8 mouse cellular contexts compared by ENCODE assay signal in the genomic region with DNA sequence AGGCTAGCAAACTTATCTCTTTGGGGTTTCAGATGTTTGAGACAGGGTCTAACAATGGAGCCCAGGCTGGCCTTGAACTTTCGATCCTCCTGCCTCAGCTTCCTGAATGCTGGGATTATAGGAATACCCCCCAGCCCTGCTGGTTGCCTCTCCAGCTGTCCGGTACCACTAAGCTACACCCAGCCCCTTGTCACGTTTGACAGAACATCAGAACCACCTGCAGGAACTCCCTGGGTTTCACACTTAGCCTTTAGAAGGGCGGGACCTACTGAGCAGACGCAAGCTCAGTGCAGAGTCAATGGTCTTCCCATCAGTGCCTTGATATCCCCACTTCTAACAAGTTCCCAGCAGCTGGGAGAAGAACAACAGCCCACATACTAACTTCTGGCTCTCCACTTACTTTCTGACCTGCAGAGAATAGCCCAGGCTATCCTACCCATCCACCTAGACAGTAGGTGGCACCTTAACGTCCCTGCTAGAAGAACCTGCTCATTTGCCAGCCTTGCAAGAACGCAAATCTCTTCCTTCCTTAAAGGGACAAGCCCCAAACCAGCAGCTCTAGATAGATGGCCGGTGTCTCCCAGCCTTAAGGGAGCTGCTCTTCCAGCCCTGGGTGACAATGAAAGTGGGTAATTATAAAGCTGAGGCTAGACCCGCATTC. TPM values are rescaled to one million over a fixed set of nuclear protein-coding genes. Genes with fewer than 3 reads are reported as not detected.
DNase-seq lines count a peak whose midpoint lies in the region; ATAC-seq lines count a peak whose summit lies in the region.

No protein-coding gene starts in this region.

- no peak for DNase-seq in heart, postnatal 36 days
- peak; percentile 36 for DNase-seq in CD4-positive, CD25-positive, alpha-beta regulatory T cell, adult 2 months (ENCODE audit: low read depth, low spot score)
- no peak for DNase-seq in urinary bladder, adult 18-20 months (ENCODE audit: low spot score in 2 of 2)
- no peak for DNase-seq in testis, postnatal 14 days (ENCODE audit: low spot score)
- DNase-seq in c-Kit-positive CD71-positive TER-119-positive erythroid progenitor cells, embryonic 14.5 days (ENCODE audit: low spot score) = no peak

- H3K4me2 ChIP-seq in heart, embryonic 14.5 days (ENCODE audit: low read length) = peak overlapping the region; percentile 68
- H3K4me2 ChIP-seq in forebrain, embryonic 15.5 days (replicated peaks) = peak overlapping the region; percentile 57
- H3K4me2 ChIP-seq in liver, embryonic 15.5 days = peak overlapping the region; percentile 59

- WGBS in heart, embryonic 14.5 days = 57% methylated on average over 9 of the region's 9 CpGs
- 57% methylated on average over 9 of the region's 9 CpGs for WGBS in forebrain, embryonic 15.5 days
- 48% methylated on average over 9 of the region's 9 CpGs for WGBS in liver, embryonic 15.5 days (ENCODE audit: insufficient replicate concordance)

- H3K36me3 ChIP-seq in heart, embryonic 14.5 days (ENCODE audit: control insufficient read depth, insufficient read depth, low read length) = no peaks in the 10 kb centered on the region
- no peaks in the 10 kb centered on the region for H3K36me3 ChIP-seq in forebrain, embryonic 15.5 days
- no peaks in the 10 kb centered on the region for H3K36me3 ChIP-seq in liver, embryonic 15.5 days (replicated peaks)

- H3K4me3 ChIP-seq in heart, embryonic 14.5 days (ENCODE audit: control insufficient read depth in 1 of 2, insufficient read depth in 1 of 2, low read depth in 1 of 2, low read length in 2 of 2) = peak overlapping the region in 1 of 2 experiments; percentile 30; a peak in 1 of 4 replicates
- peak overlapping the region; percentile 39 for H3K4me3 ChIP-seq in forebrain, embryonic 15.5 days
- H3K4me3 ChIP-seq in liver, embryonic 15.5 days (replicated peaks) = peak overlapping the region; percentile 17

- no peaks in the 10 kb centered on the region for H3K27me3 ChIP-seq in heart, embryonic 14.5 days (ENCODE audit: control insufficient read depth, insufficient read depth, low read length)
- no peaks in the 10 kb centered on the region for H3K27me3 ChIP-seq in forebrain, embryonic 15.5 days
- H3K27me3 ChIP-seq in liver, embryonic 15.5 days = 0 out of 2 replicates have a peak, but pooled peaks cover 3% of the 10 kb centered on the region

- peak overlapping the region; percentile 60; the same call in 1 of the 2 replicates for H3K9ac ChIP-seq in heart, embryonic 14.5 days (ENCODE audit: low read length)
- H3K9ac ChIP-seq in forebrain, embryonic 15.5 days (replicated peaks) = peak overlapping the region; percentile 35; the same call in 1 of the 2 replicates
- H3K9ac ChIP-seq in liver, embryonic 15.5 days = no peak overlapping the region

- ATAC-seq in heart, embryonic 14.5 days (ENCODE audit: insufficient number of reproducible peaks, insufficient read depth, low FRiP score, low read depth) = no peak
- ATAC-seq in forebrain, embryonic 15.5 days (replicated peaks) = peak; percentile 23; the same call in 1 of the 2 replicates
- ATAC-seq in liver, embryonic 15.5 days (ENCODE audit: insufficient read depth) = no peak

- intact Hi-C loops in heart, postnatal 36 days (cut with DNase I) = loop anchor here (1.0 to 5.0 kb wide), 2 partner anchors 45 to 176 kb away; a partner anchor contains a TSS

- H3K9me3 ChIP-seq in heart, embryonic 14.5 days (ENCODE audit: control insufficient read depth, low read length) = 0 out of 2 replicates have a peak, but pooled peaks cover 4% of the 10 kb centered on the region
- H3K9me3 ChIP-seq in forebrain, embryonic 15.5 days = no peaks in the 10 kb centered on the region
- H3K9me3 ChIP-seq in liver, embryonic 15.5 days (replicated peaks) = no peaks in the 10 kb centered on the region

- H3K27ac ChIP-seq in heart, embryonic 14.5 days (replicated peaks in 1 of 2; ENCODE audit: control insufficient read depth in 1 of 2, insufficient read depth in 1 of 2, low read depth in 2 of 2, low read length in 2 of 2) = no peak overlapping the region
- peak overlapping the region; percentile 72 for H3K27ac ChIP-seq in forebrain, embryonic 15.5 days (replicated peaks)
- H3K27ac ChIP-seq in liver, embryonic 15.5 days (replicated peaks) = no peak overlapping the region

- peaks cover 6 to 14% of the 10 kb centered on the region in 2 experiments for H3K4me1 ChIP-seq in heart, embryonic 14.5 days (ENCODE audit: control insufficient read depth in 2 of 2, insufficient read depth in 2 of 2, low read length in 2 of 2)
- H3K4me1 ChIP-seq in forebrain, embryonic 15.5 days = peaks cover 19% of the 10 kb centered on the region
- H3K4me1 ChIP-seq in liver, embryonic 15.5 days (replicated peaks) = peaks cover 27% of the 10 kb centered on the region

RNA-seq across cellular contexts. Expression of a gene that starts 10.9 kb away (rescaled TPM):
- 1.4 TPM in 1 of 2 replicates, not detected in the other for polyA plus RNA-seq in heart, embryonic 14.5 days (2014; fragmentation: Nextera tagmentation; extraction: Ambion mirVana)
- total RNA-seq in heart, postnatal 36 days (2021) = 1 to 10 TPM; 1.1 to 5.5 TPM
- 5.6 and 7.4 TPM in 2 replicates for polyA plus RNA-seq in forebrain, embryonic 15.5 days (2015; fragmentation: Nextera tagmentation; extraction: Ambion mirVana)
- 1.1 TPM in 1 of 2 replicates, not detected in the other for polyA plus RNA-seq in liver, embryonic 15.5 days (2015; fragmentation: Nextera tagmentation; extraction: Ambion mirVana)
